Mouse (Mus musculus): ENCODE data around the gene Tmem94. TPM values are rescaled to one million over a fixed set of nuclear protein-coding genes. Genes with fewer than 3 reads are reported as not detected.
A peak's percentile ranks its signal among the peaks of the same experiment; 100 is the strongest.

Gene Tmem94
- polyA plus RNA-seq (2012; rRNA removed): 42.0 and 56.3 TPM in 2 replicates

DNA sequence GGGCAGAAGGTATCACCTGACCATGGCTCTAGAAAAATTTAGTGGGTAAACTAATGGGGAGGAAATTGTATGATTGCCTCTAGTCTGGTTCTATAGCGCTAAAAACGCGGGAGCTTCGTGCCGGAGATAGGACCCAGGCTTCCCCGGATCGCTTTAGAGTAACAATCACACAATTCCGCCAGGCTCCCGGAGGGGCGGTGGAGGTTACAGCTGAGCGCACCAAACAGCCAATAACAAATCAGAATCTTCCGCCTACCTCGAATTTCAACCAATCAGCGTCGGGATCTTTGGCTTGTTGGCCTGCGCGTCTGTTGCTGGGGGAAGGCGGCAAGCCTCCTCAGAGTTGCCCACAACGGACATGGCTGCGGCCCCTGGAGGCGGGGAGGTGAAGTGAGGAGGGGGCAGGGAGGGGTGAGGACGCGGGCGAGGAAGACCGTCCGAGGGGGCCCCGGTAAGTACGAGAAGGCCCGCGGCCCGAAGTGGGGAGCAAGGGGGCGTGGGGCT is at the start of gene Tmem94:
TSS of gene Tmem94 (plus strand) at position 331 of the 504 bp plus-strand sequence.
- Histone ChIP-seq H3K27ac (ENCODE audit: insufficient read depth, low read length) (peak within 1 kb of the TSS; percentile 55), H3K36me3 (ENCODE audit: control insufficient read depth, insufficient read depth, low read length) (no peaks in the 10 kb centered on the region), H3K4me1 (ENCODE audit: control insufficient read depth, insufficient read depth, insufficient read length) (peaks cover 5% of the 10 kb centered on the region; the same call in 1 of the 2 replicates), H3K4me3 (ENCODE audit: extremely low read depth, insufficient read depth, insufficient read length) (peak within 1 kb of the TSS; percentile 93), H3K27me3 (ENCODE audit: control insufficient read depth, insufficient read depth, low read length) (no peaks in the 10 kb centered on the region)
- DNase-seq (ENCODE audit: low read depth in 1 of 2, low spot score in 2 of 2): peak; percentile 92 to 98
- WGBS: 0% methylated on average over 31 of the region's 32 CpGs
- TF ChIP-seq CTCF (IDR thresholded peaks at IDR 0.05; ENCODE audit: extremely low read depth, insufficient read depth, insufficient read length, insufficient replicate concordance): no peak
- peak; percentile 7; the same call in 1 of the 2 replicates for TF ChIP-seq POLR2A (IDR thresholded peaks at IDR 0.05; ENCODE audit: low read depth, low read length)

DNA sequence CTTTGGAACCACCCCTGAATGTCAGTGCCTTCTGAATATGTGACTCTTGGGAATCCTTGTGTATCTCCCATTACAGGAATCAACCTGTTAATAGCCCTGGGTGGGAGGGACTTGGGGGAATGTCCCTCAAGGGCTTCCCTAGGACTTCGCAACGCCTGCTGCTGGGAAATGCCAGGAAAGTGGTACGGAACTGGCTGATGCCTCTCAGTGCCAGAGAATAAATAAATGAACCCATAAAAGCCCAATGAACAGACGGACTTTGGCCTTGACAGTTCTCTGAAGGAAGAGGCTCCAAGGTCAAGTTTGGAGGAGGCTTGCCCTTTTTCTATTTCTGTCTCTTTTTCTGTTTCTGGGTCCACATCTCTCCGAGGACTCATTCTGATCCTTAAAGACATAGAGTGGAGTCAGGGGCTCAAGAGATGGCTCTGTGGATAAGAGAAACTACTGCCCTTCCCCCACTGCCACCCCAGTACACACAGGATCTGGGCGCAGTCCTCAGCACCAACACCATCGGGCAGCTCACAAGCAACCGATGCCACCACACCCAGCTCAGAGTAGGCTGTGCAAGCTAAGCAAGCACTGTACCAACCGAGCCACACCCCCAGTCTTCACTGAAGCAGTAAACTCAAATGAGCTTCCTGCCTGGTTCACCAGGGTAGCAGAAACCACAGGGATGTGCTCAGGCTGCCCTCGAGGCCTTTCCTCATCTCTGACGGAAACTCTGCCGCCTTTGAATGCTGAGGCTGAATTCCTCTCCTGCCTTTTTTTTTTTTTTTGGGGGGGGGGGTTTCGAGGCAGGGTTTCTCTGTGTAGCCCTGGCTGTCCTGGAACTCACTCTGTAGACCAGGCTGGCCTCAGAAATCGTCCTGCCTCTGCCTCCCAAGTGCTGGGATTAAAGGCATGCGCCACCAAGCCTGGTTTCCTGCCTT is 48.6 kb upstream of the Tmem94 start:
- no peaks in the 10 kb centered on the region for H3K27me3 ChIP-seq (ENCODE audit: control insufficient read depth, insufficient read depth, low read length)
- H3K4me3 ChIP-seq (ENCODE audit: extremely low read depth, insufficient read depth, insufficient read length): no peak overlapping the region
- TF ChIP-seq CTCF (IDR thresholded peaks at IDR 0.05; ENCODE audit: extremely low read depth, insufficient read depth, insufficient read length, insufficient replicate concordance) (no peak), POLR2A (IDR thresholded peaks at IDR 0.05; ENCODE audit: low read depth, low read length) (no peak)
- peak; percentile 61 to 80 for DNase-seq (ENCODE audit: low read depth in 1 of 2, low spot score in 2 of 2)
- H3K27ac ChIP-seq (ENCODE audit: insufficient read depth, low read length): peak overlapping the region; percentile 80
- H3K4me1 ChIP-seq (ENCODE audit: control insufficient read depth, insufficient read depth, insufficient read length): peaks cover 19% of the 10 kb centered on the region; the same call in 1 of the 2 replicates
- H3K36me3 ChIP-seq (ENCODE audit: control insufficient read depth, insufficient read depth, low read length): no peaks in the 10 kb centered on the region
- WGBS: 42% methylated on average over 15 of the region's 15 CpGs

DNA sequence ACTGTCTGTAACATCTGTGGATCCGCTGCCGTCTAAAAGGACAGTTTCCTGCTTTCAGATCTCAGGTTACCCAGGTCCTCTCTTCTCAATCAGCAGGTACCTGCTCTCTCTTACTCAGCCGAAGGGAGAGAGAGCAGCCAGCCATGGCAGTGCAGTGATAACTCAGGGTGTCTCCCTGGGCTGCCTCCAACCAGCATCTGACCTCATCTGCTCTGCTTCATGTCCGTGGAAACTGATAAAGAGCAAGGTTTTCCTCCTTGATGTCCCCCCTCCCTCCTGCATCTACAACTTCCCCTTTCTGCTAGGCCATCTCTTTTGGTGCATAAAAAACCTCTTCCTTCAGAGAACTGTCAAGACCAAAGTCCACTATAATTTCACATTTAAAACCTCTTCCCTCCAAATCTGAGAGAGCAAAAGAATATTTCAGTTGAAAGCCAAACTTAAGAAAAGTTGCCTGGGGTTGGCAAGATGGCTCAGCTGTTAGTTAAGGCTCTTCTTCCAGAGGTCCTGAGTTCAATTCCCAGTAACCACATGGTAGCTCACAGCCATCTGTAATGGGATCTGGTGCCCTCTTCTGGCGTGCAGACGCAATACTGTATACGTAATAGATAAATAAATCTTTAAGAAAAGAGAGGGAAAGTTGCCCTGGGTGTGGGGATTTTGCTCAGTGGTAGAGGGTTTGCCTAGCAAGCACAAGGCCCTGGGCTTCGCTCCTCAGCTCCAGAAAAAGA is 47.4 kb upstream of the Tmem94 start:
- no peaks in the 10 kb centered on the region for H3K36me3 ChIP-seq (ENCODE audit: control insufficient read depth, insufficient read depth, low read length)
- peak; percentile 70 to 82 for DNase-seq (ENCODE audit: low read depth in 1 of 2, low spot score in 2 of 2)
- no peak for TF ChIP-seq POLR2A (IDR thresholded peaks at IDR 0.05; ENCODE audit: low read depth, low read length)
- TF ChIP-seq CTCF (IDR thresholded peaks at IDR 0.05; ENCODE audit: extremely low read depth, insufficient read depth, insufficient read length, insufficient replicate concordance): no peak
- peak overlapping the region; percentile 80 for H3K27ac ChIP-seq (ENCODE audit: insufficient read depth, low read length)
- H3K4me3 ChIP-seq (ENCODE audit: extremely low read depth, insufficient read depth, insufficient read length): no peak overlapping the region
- 21% methylated on average over 8 of the region's 8 CpGs for WGBS
- no peaks in the 10 kb centered on the region for H3K27me3 ChIP-seq (ENCODE audit: control insufficient read depth, insufficient read depth, low read length)
- H3K4me1 ChIP-seq (ENCODE audit: control insufficient read depth, insufficient read depth, insufficient read length): peaks cover 13% of the 10 kb centered on the region; the same call in 1 of the 2 replicates

DNA sequence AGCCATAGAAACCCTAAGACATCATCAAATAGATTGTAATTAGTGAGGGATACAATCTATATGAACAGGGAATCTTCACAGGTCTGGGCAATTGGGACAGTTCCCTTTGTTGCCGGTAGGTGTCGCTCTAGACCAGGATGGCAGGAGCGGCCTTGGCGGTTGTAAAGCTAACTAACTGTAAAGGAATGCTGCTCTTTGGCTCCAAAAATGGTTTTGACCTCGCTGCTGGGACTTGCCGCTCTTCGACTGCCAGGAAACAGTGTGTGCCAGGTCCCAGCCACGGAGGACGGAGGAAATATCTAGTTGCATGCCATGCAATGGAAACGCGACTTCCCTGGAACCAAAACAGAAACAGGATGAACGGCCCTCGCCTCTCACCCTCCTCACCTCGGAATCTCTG is 42.6 kb upstream of the Tmem94 start:
- no peaks in the 10 kb centered on the region for H3K27me3 ChIP-seq (ENCODE audit: control insufficient read depth, insufficient read depth, low read length)
- 20% methylated on average over 14 of the region's 14 CpGs for WGBS
- no peaks in the 10 kb centered on the region for H3K4me1 ChIP-seq (ENCODE audit: control insufficient read depth, insufficient read depth, insufficient read length)
- no peak overlapping the region for H3K4me3 ChIP-seq (ENCODE audit: extremely low read depth, insufficient read depth, insufficient read length)
- TF ChIP-seq POLR2A (IDR thresholded peaks at IDR 0.05; ENCODE audit: low read depth, low read length): no peak
- TF ChIP-seq CTCF (IDR thresholded peaks at IDR 0.05; ENCODE audit: extremely low read depth, insufficient read depth, insufficient read length, insufficient replicate concordance): peak; percentile 97
- peak in 1 of 2 experiments; percentile 78 for DNase-seq (ENCODE audit: low read depth in 1 of 2, low spot score in 2 of 2)
- H3K27ac ChIP-seq (ENCODE audit: insufficient read depth, low read length): no peak overlapping the region
- no peaks in the 10 kb centered on the region for H3K36me3 ChIP-seq (ENCODE audit: control insufficient read depth, insufficient read depth, low read length)

DNA sequence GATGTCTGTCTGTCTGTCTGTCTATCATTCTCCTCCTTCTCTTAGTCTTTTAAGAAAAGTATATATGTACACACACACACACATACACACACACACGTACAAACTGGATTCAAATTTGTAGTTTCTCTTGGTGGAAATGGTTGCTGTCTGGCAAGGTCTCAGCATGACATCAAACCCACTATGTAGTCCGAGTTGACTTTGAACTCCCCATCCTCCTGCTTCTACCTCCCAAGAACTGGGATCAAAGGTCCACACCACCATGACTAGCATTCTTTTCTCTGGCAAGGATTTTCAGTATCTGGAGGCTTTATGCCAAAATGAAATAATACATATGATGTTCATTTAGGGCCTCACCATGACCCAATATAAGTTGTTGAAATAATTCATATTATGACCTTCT is 42.0 kb upstream of the Tmem94 start:
- 84% methylated on average over 2 of the region's 2 CpGs for WGBS
- no peak for TF ChIP-seq POLR2A (IDR thresholded peaks at IDR 0.05; ENCODE audit: low read depth, low read length)
- TF ChIP-seq CTCF (IDR thresholded peaks at IDR 0.05; ENCODE audit: extremely low read depth, insufficient read depth, insufficient read length, insufficient replicate concordance): no peak
- Histone ChIP-seq H3K27me3 (ENCODE audit: control insufficient read depth, insufficient read depth, low read length) (no peaks in the 10 kb centered on the region), H3K4me3 (ENCODE audit: extremely low read depth, insufficient read depth, insufficient read length) (no peak overlapping the region), H3K27ac (ENCODE audit: insufficient read depth, low read length) (no peak overlapping the region), H3K36me3 (ENCODE audit: control insufficient read depth, insufficient read depth, low read length) (no peaks in the 10 kb centered on the region), H3K4me1 (ENCODE audit: control insufficient read depth, insufficient read depth, insufficient read length) (no peaks in the 10 kb centered on the region)
- DNase-seq (ENCODE audit: low read depth in 1 of 2, low spot score in 2 of 2): no peak

DNA sequence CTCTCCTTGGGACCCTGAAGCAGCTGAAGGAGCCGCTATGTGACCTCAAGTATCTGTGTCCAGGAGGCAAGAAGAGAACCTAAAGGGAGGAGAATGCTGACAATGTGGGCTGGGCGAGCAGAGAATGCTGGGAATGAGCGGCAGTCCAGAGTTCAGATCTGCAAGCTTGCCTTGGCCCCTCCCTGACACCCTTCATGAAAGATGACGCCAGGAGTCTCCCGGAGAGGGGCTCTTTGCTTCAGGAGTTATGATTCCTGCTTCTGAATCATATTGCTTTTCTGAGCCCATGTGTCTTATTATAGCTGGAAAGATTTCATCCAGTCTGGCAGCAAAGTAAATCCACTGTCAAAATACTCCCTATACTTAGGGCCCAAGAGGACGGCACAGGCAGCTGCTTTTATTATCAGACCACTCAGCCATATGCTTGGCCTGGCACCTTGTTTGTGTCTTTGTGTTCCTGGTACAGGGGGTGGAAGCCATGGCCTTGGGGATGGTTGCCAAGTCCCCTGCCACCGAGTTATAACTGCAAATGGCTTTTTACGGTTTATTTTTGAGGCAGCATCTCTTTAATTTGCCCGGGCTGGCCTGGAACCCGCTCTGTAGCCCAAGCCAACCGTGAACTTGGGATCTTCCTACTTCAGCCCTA is 31.1 kb upstream of the Tmem94 start:
- Histone ChIP-seq H3K27ac (ENCODE audit: insufficient read depth, low read length) (no peak overlapping the region), H3K27me3 (ENCODE audit: control insufficient read depth, insufficient read depth, low read length) (no peaks in the 10 kb centered on the region), H3K4me1 (ENCODE audit: control insufficient read depth, insufficient read depth, insufficient read length) (no peaks in the 10 kb centered on the region), H3K4me3 (ENCODE audit: extremely low read depth, insufficient read depth, insufficient read length) (no peak overlapping the region), H3K36me3 (ENCODE audit: control insufficient read depth, insufficient read depth, low read length) (no peaks in the 10 kb centered on the region)
- no peak for TF ChIP-seq POLR2A (IDR thresholded peaks at IDR 0.05; ENCODE audit: low read depth, low read length)
- no peak for TF ChIP-seq CTCF (IDR thresholded peaks at IDR 0.05; ENCODE audit: extremely low read depth, insufficient read depth, insufficient read length, insufficient replicate concordance)
- WGBS: 89% methylated on average over 11 of the region's 11 CpGs
- DNase-seq (ENCODE audit: low read depth in 1 of 2, low spot score in 2 of 2): no peak
